Mouse (Mus musculus) CD4-positive, CD25-positive, alpha-beta regulatory T cell, adult 9 weeks (primary cell): ENCODE data around the gene Ehd4. TPM values are rescaled to one million over a fixed set of nuclear protein-coding genes. Genes with fewer than 3 reads are reported as not detected.

Experiments used
- polyA plus RNA-seq: library from polyadenylated mRNA; unstranded; fragments of 100-300 nt; shearing (Covaris generic); gene quantifications from one replicate; pipeline ENCODE4 v1.2.1, GENCODE M21; 2017

The Ehd4 gene
- polyA plus RNA-seq: 3.4 TPM

DNA sequence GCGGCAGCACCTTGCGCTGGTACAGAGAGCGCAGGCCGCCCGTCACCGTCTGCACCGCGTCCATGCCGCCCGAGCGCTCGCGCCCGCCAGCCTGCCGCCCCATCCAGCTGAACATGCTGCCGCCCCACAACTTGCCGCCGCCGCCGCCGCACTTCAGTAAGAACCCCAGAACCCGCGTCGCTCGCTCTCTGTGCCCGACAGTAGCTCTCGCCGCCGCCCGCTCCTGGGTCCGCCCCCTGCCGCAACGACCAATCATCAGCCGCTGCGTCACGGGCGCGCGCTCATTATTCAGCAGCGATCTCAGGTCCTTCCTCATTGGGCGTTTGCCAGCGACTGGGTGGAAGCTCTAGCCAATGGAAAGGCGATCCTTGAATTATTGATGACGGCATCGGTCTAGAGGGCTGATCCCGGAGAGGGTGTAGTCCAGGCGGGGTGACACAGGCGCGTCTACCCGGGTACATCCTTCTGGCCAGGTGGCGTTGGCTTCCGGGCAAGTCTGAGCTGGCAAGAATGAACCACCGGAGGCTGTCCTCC, at the start of gene Ehd4:
TSS of gene Ehd4 (minus strand) at position 246 of the 534 bp plus-strand sequence.

Other genes with a start within 250 kb of the Ehd4 start
- gene Mapkbp1, start 181.9 kb downstream of the Ehd4 start, polyA plus RNA-seq: 10.5 TPM
- gene Jmjd7, start 127.1 kb downstream of the Ehd4 start, polyA plus RNA-seq: 25.8 TPM
- 6.8 TPM for gene Gm28042, start 127.1 kb downstream of the Ehd4 start, polyA plus RNA-seq
- gene Pla2g4b, start 121.2 kb downstream of the Ehd4 start, polyA plus RNA-seq: 2.8 TPM
- gene Pla2g4e, start 90.7 kb upstream of the Ehd4 start, polyA plus RNA-seq: not detected
- not detected for gene Pla2g4d, start 134.6 kb upstream of the Ehd4 start, polyA plus RNA-seq
- 4.5 TPM for gene Pla2g4f, start 159.6 kb upstream of the Ehd4 start, polyA plus RNA-seq
- 59.8 TPM for gene Vps39, start 198.5 kb upstream of the Ehd4 start, polyA plus RNA-seq
- gene Ganc, start 249.3 kb upstream of the Ehd4 start, polyA plus RNA-seq: 29.4 TPM
- 30.8 TPM for gene Tmem87a, start 249.5 kb upstream of the Ehd4 start, polyA plus RNA-seq